Mouse (Mus musculus): ENCODE data around the gene Nat8f2.

The Nat8f2 gene

GRCm38 (mm10) chr6:85825886-85826285 is 43.1 kb downstream of the Nat8f2 start:
- in situ Hi-C loops (cut with MboI, MseI) = loop anchor here in 1 of 2 experiments (5.0 kb wide), 1 partner anchor 166 kb away; no protein-coding TSS in a partner anchor

- in situ Hi-C loops (cut with MboI, MseI) = no loop called here
Measured at GRCm38 (mm10) chr6:85823382-85824090, 45.4 kb downstream of the Nat8f2 start.

DNA sequence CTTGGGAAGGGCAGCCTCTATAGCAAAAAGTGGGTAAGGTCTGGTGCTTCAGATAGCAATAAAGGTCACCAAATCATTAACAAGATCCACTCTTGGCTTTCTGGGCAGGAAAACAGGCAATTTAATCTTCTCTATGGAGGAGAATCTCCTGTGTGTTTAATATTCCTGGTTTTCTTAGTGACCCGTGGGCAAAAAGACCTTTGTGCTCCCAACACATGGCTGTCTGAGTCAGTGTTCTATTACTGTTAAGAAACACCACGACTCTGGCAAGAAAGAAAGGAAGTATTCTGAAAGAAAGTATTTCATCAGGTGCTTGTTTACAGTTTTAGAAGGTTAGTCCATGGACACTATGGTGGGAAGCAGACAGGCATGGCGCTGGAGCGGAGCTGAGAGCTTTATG is 46.7 kb downstream of the Nat8f2 start:
- in situ Hi-C loops (cut with MboI, MseI) = no loop called here

DNA sequence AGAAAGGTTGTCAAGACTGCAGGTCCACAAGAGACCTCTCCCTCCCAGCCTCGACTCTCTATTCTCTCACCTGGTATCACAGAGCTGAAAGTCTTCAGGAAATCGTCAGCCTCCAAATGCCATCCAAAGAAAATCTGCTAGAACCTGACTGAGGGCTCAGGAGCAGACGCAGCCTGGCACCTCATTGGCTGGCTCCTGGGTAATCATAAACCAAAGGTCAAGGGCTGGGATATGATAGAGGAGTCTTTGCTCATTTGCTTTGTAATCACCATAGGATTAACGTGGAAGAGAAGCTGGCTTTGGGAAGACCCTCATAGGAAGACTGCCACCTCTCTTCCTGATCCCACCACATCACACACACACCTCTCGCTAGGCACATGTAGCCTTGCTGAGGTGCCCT is 48.1 kb downstream of the Nat8f2 start, which contains the start of the genes Nat8f6 and Nat8f5:
TSS of gene Nat8f6 (minus strand) at position 118 of the 400 bp plus-strand sequence.
TSS of gene Nat8f5 (minus strand) at position 136 of the 400 bp plus-strand sequence.
- in situ Hi-C loops (cut with MboI, MseI) = no loop called here

DNA sequence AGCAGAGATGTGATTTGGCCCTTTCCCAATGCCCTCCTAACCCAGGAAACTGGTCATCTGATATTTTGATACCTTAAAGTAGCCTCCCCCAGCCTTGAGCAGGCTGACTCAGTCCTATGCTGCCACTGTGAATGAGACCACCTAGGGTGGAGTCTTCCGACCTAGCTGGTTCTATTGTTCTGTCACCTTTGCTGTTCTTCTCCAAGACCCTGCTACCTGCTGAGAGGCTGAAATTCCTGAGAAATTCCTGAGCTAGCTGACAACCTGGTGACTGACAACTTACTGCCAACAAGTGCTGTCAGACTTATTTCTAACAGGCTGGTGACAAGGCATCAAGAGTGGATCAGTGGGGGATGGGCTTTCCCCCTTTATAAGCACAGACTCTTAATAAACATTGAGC is 50.6 kb downstream of the Nat8f2 start:
- in situ Hi-C loops (cut with MboI, MseI) = no loop called here

Data from T-helper 17 cell (primary cell).